Mouse (Mus musculus) small intestine, adult 2 months (tissue): Measurements from ENCODE around the gene Med26.

Experiments
- CTCF ChIP-seq: fragments of 200-500 bp; IDR thresholded peaks from 2 replicates; pipeline ENCODE4 v1.5.1; 2012; ENCODE audit warnings: low read depth, mild to moderate bottlenecking, control low read depth, inconsistent platforms, low read length, moderate library complexity, mixed read lengths; ENCODE audit not compliant: insufficient replicate concordance, insufficient read length; ENCODE audit errors: extremely low read depth
- POLR2A ChIP-seq: fragments of 200-500 bp; IDR thresholded peaks from 2 replicates; pipeline ENCODE4 v1.6.1; 2012; ENCODE audit warnings: low read depth, mild to moderate bottlenecking, control low read depth, inconsistent platforms, low read length, moderate library complexity

DNA sequence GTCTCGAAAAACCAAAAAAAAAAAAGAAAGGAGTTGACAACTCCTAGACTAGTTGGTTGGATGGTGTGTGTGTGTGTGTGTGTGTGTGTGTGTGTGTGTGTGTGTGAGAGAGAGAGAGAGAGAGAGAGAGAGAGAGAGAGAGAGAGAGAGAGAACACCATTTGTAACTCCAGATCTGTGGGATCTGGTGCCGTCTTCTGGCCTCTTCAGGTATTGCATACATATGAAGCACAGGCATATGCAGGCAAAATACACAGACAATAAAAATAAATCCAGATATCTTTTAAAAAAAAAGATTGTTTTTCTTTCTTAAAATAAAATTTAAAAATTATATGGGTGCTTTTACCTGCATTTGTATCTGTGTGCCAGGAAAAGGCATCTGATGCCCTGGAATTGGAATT is 42.1 kb upstream of the Med26 start:
- TF ChIP-seq CTCF (no peak), POLR2A (no peak)
